Comparison of ENCODE assay signal across 14 mouse cellular contexts in genomic region chr7:71139068-71139467, GRCm38 (mm10).
DNase-seq lines count a peak whose midpoint lies in the region; ATAC-seq lines count a peak whose summit lies in the region.
"Had no signal": no experiment of that assay in that cellular context is flagged by ENCODE, and none has a peak within 500 bp of the region (broad histone marks: within the 10 kb centered on the region; RNA-seq: fewer than 3 reads in every experiment).

No protein-coding gene starts in this region.

- H3K36me3 ChIP-seq in heart, embryonic 13.5 days = no peaks in the 10 kb centered on the region
- H3K36me3 ChIP-seq in kidney, embryonic 14.5 days (ENCODE audit: control insufficient read depth, insufficient read depth, low read length) = no peaks in the 10 kb centered on the region
- H3K36me3 ChIP-seq: embryonic facial prominence, embryonic 12.5 days had no signal

- peak; percentile 3 for DNase-seq in heart, adult 8-10 months (ENCODE audit: low spot score)
- DNase-seq in heart, postnatal 25 days (ENCODE audit: low spot score) = no peak
- peak; percentile 52 to 68 for DNase-seq in kidney, postnatal 4 days
- no peak for DNase-seq in layer of hippocampus, adult 8-10 months (ENCODE audit: low spot score in 2 of 2)
- DNase-seq: cerebellum, postnatal 10 days; lung, adult 2 months; lung, postnatal 4 days; right cerebral cortex, adult 18-20 months; thymus, adult 2 months had no signal

- peak overlapping the region; percentile 1; the same call in 1 of the 2 replicates for H3K4me2 ChIP-seq in heart, embryonic 13.5 days
- no peak overlapping the region for H3K4me2 ChIP-seq in kidney, embryonic 14.5 days (replicated peaks; ENCODE audit: low read depth, low read length)
- H3K4me2 ChIP-seq: embryonic facial prominence, embryonic 12.5 days had no signal

- WGBS in heart, embryonic 13.5 days = 58% methylated on average over 5 of the region's 5 CpGs
- 25% methylated on average over 5 of the region's 5 CpGs for WGBS in kidney, embryonic 14.5 days

- H3K9ac ChIP-seq in heart, embryonic 13.5 days = no peak overlapping the region
- no peak overlapping the region for H3K9ac ChIP-seq in kidney, embryonic 14.5 days (ENCODE audit: low read depth, low read length)
- H3K9ac ChIP-seq: embryonic facial prominence, embryonic 12.5 days had no signal

- intact Hi-C loops in heart, postnatal 25 days (cut with DNase I) = no loop called here

- no peak overlapping the region for H3K27ac ChIP-seq in heart, embryonic 13.5 days (replicated peaks)
- peak overlapping the region; percentile 63; the same call in 1 of the 2 replicates for H3K27ac ChIP-seq in kidney, embryonic 14.5 days (ENCODE audit: low read depth, low read length)
- H3K27ac ChIP-seq: embryonic facial prominence, embryonic 12.5 days had no signal

- no peaks in the 10 kb centered on the region for H3K27me3 ChIP-seq in heart, embryonic 13.5 days (replicated peaks)
- H3K27me3 ChIP-seq in kidney, embryonic 14.5 days (ENCODE audit: control insufficient read depth, insufficient read depth, low read length) = no peaks in the 10 kb centered on the region
- H3K27me3 ChIP-seq: embryonic facial prominence, embryonic 12.5 days had no signal

- no peaks in the 10 kb centered on the region for H3K4me1 ChIP-seq in heart, embryonic 13.5 days
- H3K4me1 ChIP-seq in kidney, embryonic 14.5 days (ENCODE audit: control insufficient read depth, insufficient read depth, low read length) = 0 out of 2 replicates have a peak, but pooled peaks cover 8% of the 10 kb centered on the region
- H3K4me1 ChIP-seq: embryonic facial prominence, embryonic 12.5 days had no signal

- no peak for ATAC-seq in heart, embryonic 13.5 days (ENCODE audit: extremely low read depth, insufficient number of reproducible peaks, low FRiP score, low TSS enrichment)
- peak; percentile 92 for ATAC-seq in kidney, embryonic 14.5 days (ENCODE audit: low FRiP score, low TSS enrichment)
- ATAC-seq in erythroid progenitor cell, adult 5-6 weeks (replicated peaks; ENCODE audit: low FRiP score, poor library complexity, severe bottlenecking) = no peak

- H3K4me3 ChIP-seq in heart, embryonic 13.5 days = no peak overlapping the region
- no peak overlapping the region for H3K4me3 ChIP-seq in kidney, embryonic 14.5 days (ENCODE audit: low read length)
- H3K4me3 ChIP-seq: embryonic facial prominence, embryonic 12.5 days; myocyte had no signal

- 0 out of 2 replicates have a peak, but pooled peaks cover 4% of the 10 kb centered on the region for H3K9me3 ChIP-seq in heart, embryonic 13.5 days
- H3K9me3 ChIP-seq in kidney, embryonic 14.5 days (ENCODE audit: control insufficient read depth, low read length) = no peaks in the 10 kb centered on the region
- H3K9me3 ChIP-seq: embryonic facial prominence, embryonic 12.5 days had no signal

Comparison
In these comparisons a context has a peak if more than half of its experiments do, and no peak if none do; other contexts are left out.
1. DNase-seq: peak in heart, adult 8-10 months (single experiment) and kidney, postnatal 4 days (2 of 2); none in heart, postnatal 25 days (single experiment) and layer of hippocampus, adult 8-10 months (0 of 2).